Mouse (Mus musculus) central nervous system, embryonic 11.5 days (tissue): Measurements from ENCODE around the gene Gm4907. TPM values are rescaled to one million over a fixed set of nuclear protein-coding genes. Genes with fewer than 3 reads are reported as not detected.

Source experiments
- polyA plus RNA-seq: library from polyadenylated mRNA; depleted of rRNA; stranded (reverse); fragments of >200 nt; gene quantifications from 2 replicates; pipeline ENCODE4 v1.2.3, GENCODE M21; 2012; rRNA removed

The Gm4907 gene
- polyA plus RNA-seq: not detected in 2 replicates

DNA sequence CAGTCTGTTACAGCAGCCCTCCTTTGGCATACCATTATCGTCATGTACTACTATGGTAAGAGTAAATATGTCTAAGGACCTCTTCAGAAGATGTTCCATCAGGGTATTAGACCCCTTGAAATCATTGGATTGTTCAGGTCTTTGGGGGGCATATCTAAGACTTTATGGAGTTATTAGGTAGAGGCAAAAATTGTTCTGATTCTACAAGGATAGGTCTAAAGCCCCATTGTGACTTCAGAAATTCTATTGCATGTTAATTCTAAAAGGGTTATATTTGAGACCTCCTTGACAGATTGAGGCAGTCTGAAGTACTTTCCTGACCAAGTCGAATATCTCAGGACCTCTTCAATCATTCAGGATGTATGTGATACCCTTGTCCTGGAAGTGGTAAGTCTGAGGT, at the start of gene Gm4907:
Gene Gm4907 (plus strand): TSS at position 301 of the 400 bp plus-strand sequence.

Other genes with a start within 250 kb of the Gm4907 start
- 2.4 and 3.5 TPM in 2 replicates for gene Wdr44, start 189.5 kb upstream of the Gm4907 start, polyA plus RNA-seq
- gene Gm4985, start 76.4 kb downstream of the Gm4907 start, polyA plus RNA-seq: not detected in 2 replicates